Mouse (Mus musculus) layer of hippocampus, adult 18-20 months (tissue): Measurements from ENCODE around the gene Gosr2. TPM values are rescaled to one million over a fixed set of nuclear protein-coding genes. Genes with fewer than 3 reads are reported as not detected.
A peak's percentile ranks its signal among the peaks of the same experiment; 100 is the strongest.

Source experiments
- DNase-seq, 2 experiments: peaks; one replicate each; pipeline ENCODE4 v3.0.0; 2022; ENCODE audit warnings: low spot score in 2 of 2
- total RNA-seq, 2 experiments: library from RNA; stranded (reverse); gene quantifications; 2 replicates each; pipeline ENCODE4 v1.2.3; 2021

Gosr2 gene
- total RNA-seq, 2 experiments from 2014 or later = 67.2 to 67.8 TPM

DNA sequence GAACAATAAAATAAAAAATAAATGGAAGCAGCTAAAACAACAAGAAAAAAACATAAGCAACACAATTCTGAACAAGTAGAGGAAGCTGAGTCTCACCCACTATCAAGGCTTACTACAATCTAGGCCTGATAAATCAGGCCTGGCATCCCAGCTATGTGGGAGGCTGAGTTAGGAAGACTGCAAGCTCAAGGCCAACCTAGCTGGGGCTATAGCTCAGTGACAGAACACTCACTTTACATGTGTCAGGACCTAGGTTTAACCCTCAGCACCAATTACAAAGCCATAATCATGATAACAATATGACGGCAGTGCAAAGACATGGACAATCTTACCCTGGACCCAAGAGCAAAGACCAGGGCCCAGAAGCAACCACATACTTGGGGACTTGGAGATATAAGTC lies 6.7 kb downstream of the Gosr2 start:
- no peak for DNase-seq

DNA sequence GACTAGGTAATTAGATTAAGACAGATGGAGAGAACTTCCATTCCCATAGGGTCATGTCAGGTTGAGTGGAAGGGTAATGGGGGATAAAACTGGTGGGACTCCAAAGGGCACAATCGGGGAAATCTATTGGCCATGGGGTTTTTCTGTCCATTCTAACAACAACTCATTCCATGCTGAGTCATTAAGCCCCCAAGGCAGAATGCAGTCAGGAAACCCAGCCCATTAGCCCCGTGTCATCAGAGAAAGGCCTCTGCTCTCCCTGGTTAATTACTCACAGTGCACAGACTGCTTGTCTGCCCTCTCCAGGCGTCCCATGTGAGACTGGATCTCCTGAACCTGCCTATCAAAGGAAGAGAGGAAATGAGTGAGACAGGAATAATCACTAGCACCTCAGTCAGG lies 8.7 kb downstream of the Gosr2 start:
- no peak for DNase-seq

GRCm38 (mm10) chr11:103688271-103688979 lies 9.3 kb downstream of the Gosr2 start:
- DNase-seq = no peak

DNA sequence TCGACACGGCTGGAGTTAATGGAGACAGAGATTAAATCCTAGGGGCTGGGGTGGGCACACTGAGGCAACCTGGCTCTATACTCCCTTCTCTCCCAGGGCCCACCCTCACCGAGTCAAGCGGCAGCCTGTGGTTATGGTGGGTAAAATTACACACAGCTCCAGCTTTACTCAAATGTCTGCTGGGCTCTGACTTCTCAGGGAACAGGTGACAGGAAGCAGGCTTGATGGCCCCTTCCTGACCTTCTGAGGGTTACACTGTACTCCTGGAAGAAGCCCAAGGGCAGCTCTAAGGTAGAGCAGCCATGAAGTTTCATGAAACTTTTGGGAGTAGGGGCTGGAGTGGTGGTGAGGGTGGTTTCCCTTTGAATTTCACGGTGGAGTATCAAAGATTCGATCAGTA lies 11.0 kb downstream of the Gosr2 start:
- no peak for DNase-seq

DNA sequence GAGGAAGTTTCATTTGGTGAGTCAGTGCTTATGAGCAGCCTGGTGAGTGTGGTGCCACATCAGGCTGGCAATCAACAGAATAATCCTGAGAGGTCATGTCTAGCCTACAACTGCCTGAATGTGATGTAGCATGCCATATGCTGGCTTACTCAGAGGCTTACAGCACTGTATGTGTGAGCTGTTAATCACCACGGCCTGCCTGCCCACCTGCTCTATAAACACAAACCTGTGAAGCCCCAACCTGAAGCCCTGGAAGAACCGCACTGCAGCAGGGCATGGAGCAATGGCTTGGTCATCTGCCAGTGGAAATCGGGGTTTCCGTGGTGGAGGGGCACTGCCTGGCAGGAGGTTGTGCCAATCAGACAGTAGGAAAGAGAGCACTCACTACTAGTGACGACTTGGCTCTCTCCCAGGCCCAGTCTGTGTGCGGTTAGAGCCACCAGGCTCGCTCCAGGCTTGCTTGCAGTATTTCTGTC lies 12.4 kb downstream of the Gosr2 start:
- peak; percentile 67 to 84 for DNase-seq

- no peak for DNase-seq
Measured at GRCm38 (mm10) chr11:103683667-103684334, 13.9 kb downstream of the Gosr2 start.

DNA sequence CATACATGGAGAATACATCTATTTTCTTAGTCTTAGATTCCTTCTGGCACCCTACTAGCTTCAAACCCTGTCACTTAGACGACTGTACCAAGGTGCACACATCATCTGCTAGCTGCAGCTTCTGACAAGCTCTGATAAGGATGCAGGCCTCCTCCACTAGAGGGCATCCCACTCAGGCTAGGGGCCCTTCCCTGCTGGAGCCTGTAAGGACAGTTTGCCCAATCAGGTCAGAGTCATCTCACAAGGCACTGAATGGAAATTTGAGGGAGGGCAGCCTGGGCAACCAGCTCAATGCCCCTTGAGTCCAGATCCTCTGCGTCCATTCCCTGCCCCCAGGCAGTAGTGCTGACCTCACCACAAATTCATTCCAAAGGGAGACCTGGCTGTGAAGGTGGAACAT lies 20.7 kb downstream of the Gosr2 start:
- peak in 1 of 2 experiments; percentile 60 for DNase-seq

DNA sequence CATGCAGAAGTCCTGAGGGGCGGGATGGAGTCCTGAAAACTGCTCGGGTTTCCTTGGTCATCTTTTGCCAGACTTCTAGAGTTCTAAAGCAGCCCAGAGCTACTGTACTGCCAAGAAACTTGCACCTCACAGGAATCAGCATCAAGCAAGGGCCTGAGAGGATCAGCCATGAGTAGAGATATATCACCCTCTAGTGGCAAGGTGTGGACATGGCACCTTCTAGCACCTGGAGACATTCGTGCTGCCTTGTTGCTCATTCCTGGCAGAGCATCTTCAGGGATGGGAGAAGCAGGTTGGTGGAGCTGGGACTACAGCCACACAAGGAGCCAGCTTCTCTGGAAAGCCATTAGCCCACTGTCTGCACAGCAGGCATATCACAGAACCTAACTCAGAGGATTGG lies 22.1 kb downstream of the Gosr2 start:
- peak; percentile 55 to 91 for DNase-seq

DNA sequence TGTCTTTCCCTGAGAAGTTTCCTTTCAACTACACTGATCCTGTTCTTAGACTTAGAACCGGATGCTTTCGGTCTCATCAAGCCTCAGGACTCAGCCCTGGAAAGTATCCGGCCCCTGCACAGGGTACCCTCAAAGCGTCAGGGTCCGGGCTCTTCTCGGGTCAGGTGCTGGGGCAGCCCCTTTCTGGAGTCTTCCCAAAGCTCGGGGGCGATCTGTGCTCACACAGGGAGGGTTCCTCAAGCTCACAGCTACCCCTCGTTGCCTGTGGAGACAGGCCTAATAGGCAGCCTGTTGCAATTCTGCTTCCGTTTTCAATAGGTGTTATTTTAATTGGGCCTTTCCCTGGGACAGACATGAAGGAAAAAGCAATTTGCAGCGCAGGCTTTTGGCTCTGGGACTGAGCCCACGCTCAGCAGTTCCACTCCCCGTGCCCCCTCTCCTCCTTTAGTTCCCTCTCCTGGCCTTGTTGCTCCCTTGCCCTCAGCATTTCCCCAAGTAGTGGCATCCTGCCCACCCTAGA lies 30.7 kb downstream of the Gosr2 start:
- DNase-seq = no peak

- peak; percentile 79 to 85 for DNase-seq
Measured at GRCm38 (mm10) chr11:103666181-103666906, 31.4 kb downstream of the Gosr2 start.

GRCm38 (mm10) chr11:103665695-103666094 lies 32.0 kb downstream of the Gosr2 start:
- DNase-seq = no peak

GRCm38 (mm10) chr11:103663119-103663518 lies 34.6 kb downstream of the Gosr2 start:
- DNase-seq = peak in 1 of 2 experiments; percentile 65

GRCm38 (mm10) chr11:103662546-103662945 lies 35.2 kb downstream of the Gosr2 start:
- peak; percentile 59 to 77 for DNase-seq

- DNase-seq = peak; percentile 54 to 70
Measured at GRCm38 (mm10) chr11:103661863-103662262, 35.8 kb downstream of the Gosr2 start.

- no peak for DNase-seq
Measured at GRCm38 (mm10) chr11:103658189-103658588, 39.5 kb downstream of the Gosr2 start.

- DNase-seq = no peak
Measured at GRCm38 (mm10) chr11:103656520-103656919, 41.2 kb downstream of the Gosr2 start.

- DNase-seq = peak in 1 of 2 experiments; percentile 57
Measured at GRCm38 (mm10) chr11:103653359-103653965, 44.2 kb downstream of the Gosr2 start.

- peak in 1 of 2 experiments; percentile 65 for DNase-seq
Measured at GRCm38 (mm10) chr11:103651426-103651825, 46.3 kb downstream of the Gosr2 start.

DNA sequence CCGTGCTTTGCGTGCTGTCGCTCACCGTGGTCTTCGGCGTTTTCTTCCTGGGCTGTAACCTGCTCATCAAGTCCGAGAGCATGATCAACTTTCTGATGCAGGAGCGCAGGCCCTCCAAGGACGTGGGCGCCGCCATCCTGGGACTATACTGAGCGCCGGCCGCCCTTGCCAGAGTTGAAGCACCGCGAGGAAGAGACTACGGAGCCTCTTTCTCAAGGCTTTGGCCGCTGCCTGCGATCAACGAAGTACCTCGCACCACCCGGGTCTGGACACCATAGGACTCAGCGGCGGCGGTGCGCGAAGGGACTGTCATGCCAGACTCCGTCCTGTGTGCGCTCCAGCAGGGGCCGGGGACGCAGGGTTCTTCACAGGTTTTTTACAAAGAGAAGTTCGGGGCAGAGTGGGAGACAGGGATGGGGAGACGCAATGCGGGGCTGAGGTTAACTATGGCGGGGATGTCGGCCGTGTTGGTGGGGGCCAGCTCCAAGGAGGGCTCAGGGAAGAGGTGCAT lies 47.7 kb downstream of the Gosr2 start:
- no peak for DNase-seq

- DNase-seq = peak; percentile 86 to 94
Measured at GRCm38 (mm10) chr11:103649301-103649982, 48.3 kb downstream of the Gosr2 start, which contains the start of gene Rprml. Gene Rprml, plus strand, starts transcription at chr11:103649570.
